Mouse (Mus musculus): ENCODE measurements around the gene Tnfrsf21. TPM values are rescaled to one million over a fixed set of nuclear protein-coding genes. Genes with fewer than 3 reads are reported as not detected.

The Tnfrsf21 gene
- polyA plus RNA-seq, 2 experiments, result 17.0 to 21.2 TPM

GRCm38 (mm10) chr17:42981806-42982205 lies 34.5 kb upstream of the Tnfrsf21 start:
- H3K27me3 ChIP-seq (ENCODE audit: control insufficient read depth, insufficient read depth, low read length), result no peaks in the 10 kb centered on the region
- DNase-seq (ENCODE audit: low read depth in 3 of 3, low spot score in 3 of 3), result no peak
- H3K4me3 ChIP-seq (ENCODE audit: insufficient read depth in 1 of 2, low read depth in 2 of 2, low read length in 2 of 2), result no peak overlapping the region
- no peak overlapping the region for H3K9ac ChIP-seq (replicated peaks)
- no peak for ATAC-seq (ENCODE audit: insufficient read depth)
- WGBS (ENCODE audit: insufficient replicate concordance), result 56% methylated on average over 3 of the region's 3 CpGs
- no peak overlapping the region for H3K4me2 ChIP-seq (ENCODE audit: low read depth)
- no peak overlapping the region for H3K27ac ChIP-seq
- TF ChIP-seq EP300 (IDR thresholded peaks at IDR 0.05; ENCODE audit: low read depth) (no peak), CTCF (IDR thresholded peaks at IDR 0.05; ENCODE audit: low read depth) (no peak)
- no peaks in the 10 kb centered on the region for H3K9me3 ChIP-seq (ENCODE audit: control insufficient read depth, low read length)
- H3K36me3 ChIP-seq (replicated peaks; ENCODE audit: control insufficient read depth, insufficient read depth, low read depth), result no peaks in the 10 kb centered on the region
- no peaks in the 10 kb centered on the region for H3K4me1 ChIP-seq (replicated peaks; ENCODE audit: control insufficient read depth in 2 of 2, insufficient read depth in 2 of 2, low read length in 1 of 2)

DNA sequence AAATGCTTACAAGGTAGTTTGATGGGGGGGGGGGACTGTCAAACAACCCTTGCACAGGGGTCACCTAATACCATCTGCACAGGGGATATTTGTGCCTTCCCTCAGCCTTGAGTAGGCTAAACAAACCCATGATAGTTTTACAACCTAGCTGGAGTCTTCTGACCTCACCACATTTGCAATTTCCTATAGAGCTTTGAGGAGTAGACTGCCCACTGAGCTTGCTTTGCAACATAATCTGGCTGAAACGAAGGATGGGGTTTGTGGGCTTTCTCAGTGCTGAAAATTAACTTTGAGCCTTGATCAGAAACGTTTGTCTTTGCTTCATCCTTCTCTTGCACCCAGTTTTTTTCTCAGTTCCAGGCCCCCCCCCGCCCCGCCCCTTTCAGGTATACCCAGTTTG lies 33.8 kb upstream of the Tnfrsf21 start:
- Histone ChIP-seq H3K36me3 (replicated peaks; ENCODE audit: control insufficient read depth, insufficient read depth, low read depth) (no peaks in the 10 kb centered on the region), H3K9me3 (ENCODE audit: control insufficient read depth, low read length) (no peaks in the 10 kb centered on the region), H3K27me3 (ENCODE audit: control insufficient read depth, insufficient read depth, low read length) (no peaks in the 10 kb centered on the region), H3K4me1 (replicated peaks; ENCODE audit: control insufficient read depth in 2 of 2, insufficient read depth in 2 of 2, low read length in 1 of 2) (no peaks in the 10 kb centered on the region), H3K9ac (replicated peaks) (no peak overlapping the region), H3K4me2 (ENCODE audit: low read depth) (no peak overlapping the region), H3K27ac (no peak overlapping the region), H3K4me3 (ENCODE audit: insufficient read depth in 1 of 2, low read depth in 2 of 2, low read length in 2 of 2) (no peak overlapping the region)
- TF ChIP-seq EP300 (IDR thresholded peaks at IDR 0.05; ENCODE audit: low read depth) (no peak), CTCF (IDR thresholded peaks at IDR 0.05; ENCODE audit: low read depth) (no peak)
- 46% methylated on average over 4 of the region's 4 CpGs for WGBS (ENCODE audit: insufficient replicate concordance)
- no peak for DNase-seq (ENCODE audit: low read depth in 3 of 3, low spot score in 3 of 3)
- no peak for ATAC-seq (ENCODE audit: insufficient read depth)

DNA sequence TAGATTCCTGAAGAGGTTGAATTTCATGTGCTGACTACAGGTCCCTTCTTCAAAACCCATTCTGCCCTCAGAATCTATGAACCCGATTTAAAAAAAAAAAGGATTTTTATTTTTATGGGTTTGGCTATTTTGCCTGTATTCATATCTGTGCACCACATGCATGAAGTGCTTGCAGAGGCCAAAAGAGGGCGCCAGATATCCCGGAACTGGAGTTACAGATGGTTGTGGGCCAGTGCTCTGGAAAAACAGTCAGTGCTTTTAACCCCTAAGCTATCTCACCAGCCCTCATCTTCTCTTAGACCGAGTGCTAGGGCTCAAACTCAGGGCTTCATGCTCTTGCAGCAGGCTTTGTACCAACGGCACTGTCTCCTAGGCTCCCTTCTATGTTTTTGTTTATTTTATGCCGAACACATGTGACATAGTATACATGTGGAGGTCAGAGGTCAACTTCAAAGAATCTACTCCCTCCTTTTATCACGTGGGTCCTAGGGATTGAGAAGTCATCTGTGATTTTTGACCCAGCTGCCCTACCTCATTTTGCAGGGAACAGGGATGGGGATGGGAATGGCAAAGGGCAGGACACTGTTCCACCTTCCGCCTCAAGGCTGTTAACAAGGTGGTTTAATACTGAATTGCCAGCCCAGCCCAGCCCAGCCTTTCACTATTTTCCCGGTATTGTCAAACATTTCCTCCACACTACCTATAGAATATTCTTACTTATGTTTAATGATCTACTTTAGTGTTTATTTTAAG lies 30.3 kb upstream of the Tnfrsf21 start:
- Histone ChIP-seq H3K4me3 (ENCODE audit: insufficient read depth in 1 of 2, low read depth in 2 of 2, low read length in 2 of 2) (no peak overlapping the region), H3K9ac (replicated peaks) (no peak overlapping the region), H3K9me3 (ENCODE audit: control insufficient read depth, low read length) (no peaks in the 10 kb centered on the region), H3K27me3 (ENCODE audit: control insufficient read depth, insufficient read depth, low read length) (no peaks in the 10 kb centered on the region), H3K4me2 (ENCODE audit: low read depth) (no peak overlapping the region), H3K27ac (no peak overlapping the region), H3K36me3 (replicated peaks; ENCODE audit: control insufficient read depth, insufficient read depth, low read depth) (no peaks in the 10 kb centered on the region), H3K4me1 (replicated peaks; ENCODE audit: control insufficient read depth in 2 of 2, insufficient read depth in 2 of 2, low read length in 1 of 2) (no peaks in the 10 kb centered on the region)
- TF ChIP-seq EP300 (IDR thresholded peaks at IDR 0.05; ENCODE audit: low read depth), result no peak
- peak; percentile 46; the same call in 1 of the 2 replicates for TF ChIP-seq CTCF (IDR thresholded peaks at IDR 0.05; ENCODE audit: low read depth)
- no peak for DNase-seq (ENCODE audit: low read depth in 3 of 3, low spot score in 3 of 3)
- no peak for ATAC-seq (ENCODE audit: insufficient read depth)
- WGBS (ENCODE audit: insufficient replicate concordance), result 39% methylated on average over 9 of the region's 9 CpGs

DNA sequence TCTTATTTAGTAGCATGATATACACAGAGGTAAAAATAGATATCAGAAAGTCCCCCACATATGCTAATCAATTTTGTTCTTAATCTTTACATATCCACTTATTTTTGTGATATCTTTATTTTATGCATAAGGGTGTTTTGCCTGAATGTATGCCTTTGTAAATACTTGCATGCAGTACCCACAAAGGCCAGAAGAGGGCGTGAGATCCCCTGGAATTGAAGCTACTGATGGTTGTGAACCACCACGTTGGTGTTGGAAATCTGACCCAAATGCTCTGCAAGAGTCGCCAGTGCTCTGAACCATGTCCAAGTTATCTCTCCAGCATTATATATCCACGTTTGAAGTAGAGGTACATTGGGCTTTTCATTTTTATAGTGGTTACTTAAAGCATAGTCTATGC lies 28.7 kb upstream of the Tnfrsf21 start:
- H3K27ac ChIP-seq, result no peak overlapping the region
- H3K4me2 ChIP-seq (ENCODE audit: low read depth), result no peak overlapping the region
- H3K36me3 ChIP-seq (replicated peaks; ENCODE audit: control insufficient read depth, insufficient read depth, low read depth), result no peaks in the 10 kb centered on the region
- no peaks in the 10 kb centered on the region for H3K9me3 ChIP-seq (ENCODE audit: control insufficient read depth, low read length)
- H3K4me1 ChIP-seq (replicated peaks; ENCODE audit: control insufficient read depth in 2 of 2, insufficient read depth in 2 of 2, low read length in 1 of 2), result no peaks in the 10 kb centered on the region
- peak in 2 of 3 experiments; percentile 17 to 20 for DNase-seq (ENCODE audit: low read depth in 3 of 3, low spot score in 3 of 3)
- no peak overlapping the region for H3K4me3 ChIP-seq (ENCODE audit: insufficient read depth in 1 of 2, low read depth in 2 of 2, low read length in 2 of 2)
- no peak for ATAC-seq (ENCODE audit: insufficient read depth)
- H3K9ac ChIP-seq (replicated peaks), result no peak overlapping the region
- TF ChIP-seq EP300 (IDR thresholded peaks at IDR 0.05; ENCODE audit: low read depth) (no peak), CTCF (IDR thresholded peaks at IDR 0.05; ENCODE audit: low read depth) (peak; percentile 80)
- WGBS (ENCODE audit: insufficient replicate concordance), result 24% methylated on average over 4 of the region's 4 CpGs
- H3K27me3 ChIP-seq (ENCODE audit: control insufficient read depth, insufficient read depth, low read length), result no peaks in the 10 kb centered on the region

DNA sequence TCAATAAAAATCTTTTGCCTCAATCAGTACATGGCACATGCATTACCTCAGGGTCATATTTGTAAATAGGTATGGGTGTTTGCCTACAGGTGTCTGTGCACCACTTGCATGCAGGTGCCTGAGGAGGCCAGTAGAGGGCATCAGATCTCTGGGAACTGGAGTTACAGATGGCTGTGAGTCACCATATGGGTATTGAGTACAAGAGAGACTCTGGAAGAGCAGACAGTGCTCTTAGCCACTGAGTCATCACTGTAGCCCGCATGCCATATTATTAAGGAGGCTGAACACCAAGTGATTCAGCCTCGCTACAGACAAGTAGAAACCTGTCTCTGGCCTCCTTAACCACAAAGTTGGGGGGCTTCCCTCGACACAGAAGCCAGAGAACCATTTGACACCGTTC lies 26.4 kb upstream of the Tnfrsf21 start:
- Histone ChIP-seq H3K4me3 (ENCODE audit: insufficient read depth in 1 of 2, low read depth in 2 of 2, low read length in 2 of 2) (no peak overlapping the region), H3K9ac (replicated peaks) (no peak overlapping the region), H3K4me2 (ENCODE audit: low read depth) (no peak overlapping the region), H3K4me1 (replicated peaks; ENCODE audit: control insufficient read depth in 2 of 2, insufficient read depth in 2 of 2, low read length in 1 of 2) (no peaks in the 10 kb centered on the region), H3K27ac (no peak overlapping the region), H3K27me3 (ENCODE audit: control insufficient read depth, insufficient read depth, low read length) (no peaks in the 10 kb centered on the region), H3K9me3 (ENCODE audit: control insufficient read depth, low read length) (no peaks in the 10 kb centered on the region), H3K36me3 (replicated peaks; ENCODE audit: control insufficient read depth, insufficient read depth, low read depth) (no peaks in the 10 kb centered on the region)
- TF ChIP-seq CTCF (IDR thresholded peaks at IDR 0.05; ENCODE audit: low read depth), result peak; percentile 47
- TF ChIP-seq EP300 (IDR thresholded peaks at IDR 0.05; ENCODE audit: low read depth), result no peak
- WGBS (ENCODE audit: insufficient replicate concordance), result 64% methylated on average over 4 of the region's 4 CpGs
- no peak for DNase-seq (ENCODE audit: low read depth in 3 of 3, low spot score in 3 of 3)
- no peak for ATAC-seq (ENCODE audit: insufficient read depth)
